Mouse (Mus musculus) stomach, embryonic 15.5 days (tissue): ENCODE results near the gene Zfyve28. TPM values are rescaled to one million over a fixed set of nuclear protein-coding genes. Genes with fewer than 3 reads are reported as not detected.
A peak's percentile ranks its signal among the peaks of the same experiment; 100 is the strongest.

Experiments used
- ATAC-seq: fragments of 200-750 bp; cut with Nextera tagmentation; 2 replicates; pipeline ENCODE4 v1.8.0; 2017; ENCODE audit warnings: low read depth, moderate number of reproducible peaks, moderate TSS enrichment; ENCODE audit not compliant: insufficient read depth, low FRiP score
- H3K27ac ChIP-seq: fragments of 300-500 bp; sonication (generic); 2 replicates; pipeline ENCODE4 v1.5.1; 2015; ENCODE audit warnings: mild to moderate bottlenecking, inconsistent platforms
- H3K27me3 ChIP-seq: fragments of 300-500 bp; sonication (generic); replicated peaks from 2 replicates; pipeline ENCODE4 v1.6.1; 2015; ENCODE audit warnings: inconsistent platforms
- H3K36me3 ChIP-seq: fragments of 300-500 bp; sonication (generic); 2 replicates; pipeline ENCODE4 v1.6.1; 2015; ENCODE audit warnings: inconsistent platforms
- H3K4me1 ChIP-seq: fragments of 300-500 bp; sonication (generic); 2 replicates; pipeline ENCODE4 v1.6.1; 2015; ENCODE audit warnings: inconsistent platforms
- H3K4me2 ChIP-seq: fragments of 300-500 bp; sonication (generic); 2 replicates; pipeline ENCODE4 v1.6.1; 2015; ENCODE audit warnings: mild to moderate bottlenecking, inconsistent platforms
- H3K4me3 ChIP-seq: fragments of 300-500 bp; sonication (generic); replicated peaks from 2 replicates; pipeline ENCODE4 v1.5.1; 2015; ENCODE audit warnings: inconsistent platforms
- H3K9ac ChIP-seq: fragments of 300-500 bp; sonication (generic); 2 replicates; pipeline ENCODE4 v1.6.1; 2015; ENCODE audit warnings: inconsistent platforms
- H3K9me3 ChIP-seq: fragments of 300-500 bp; sonication (generic); 2 replicates; pipeline ENCODE4 v1.6.1; 2016; ENCODE audit warnings: inconsistent platforms
- WGBS: fragments of 180-500 bp; shearing (Covaris S2); methylation state at CpG from one replicate; pipeline ENCODE4 v1.1.7; 2015; 5-methylcytosine and 5-hydroxymethylcytosine counted together
- polyA plus RNA-seq: library from polyadenylated mRNA; unstranded; fragments of >200 nt; fragmentation: Nextera tagmentation; extraction: Ambion mirVana; gene quantifications from 2 replicates; pipeline ENCODE4 v1.2.1, GENCODE M21; 2015

Zfyve28 gene
- polyA plus RNA-seq, 1 experiment from 2014 or later = 0.53 TPM

DNA sequence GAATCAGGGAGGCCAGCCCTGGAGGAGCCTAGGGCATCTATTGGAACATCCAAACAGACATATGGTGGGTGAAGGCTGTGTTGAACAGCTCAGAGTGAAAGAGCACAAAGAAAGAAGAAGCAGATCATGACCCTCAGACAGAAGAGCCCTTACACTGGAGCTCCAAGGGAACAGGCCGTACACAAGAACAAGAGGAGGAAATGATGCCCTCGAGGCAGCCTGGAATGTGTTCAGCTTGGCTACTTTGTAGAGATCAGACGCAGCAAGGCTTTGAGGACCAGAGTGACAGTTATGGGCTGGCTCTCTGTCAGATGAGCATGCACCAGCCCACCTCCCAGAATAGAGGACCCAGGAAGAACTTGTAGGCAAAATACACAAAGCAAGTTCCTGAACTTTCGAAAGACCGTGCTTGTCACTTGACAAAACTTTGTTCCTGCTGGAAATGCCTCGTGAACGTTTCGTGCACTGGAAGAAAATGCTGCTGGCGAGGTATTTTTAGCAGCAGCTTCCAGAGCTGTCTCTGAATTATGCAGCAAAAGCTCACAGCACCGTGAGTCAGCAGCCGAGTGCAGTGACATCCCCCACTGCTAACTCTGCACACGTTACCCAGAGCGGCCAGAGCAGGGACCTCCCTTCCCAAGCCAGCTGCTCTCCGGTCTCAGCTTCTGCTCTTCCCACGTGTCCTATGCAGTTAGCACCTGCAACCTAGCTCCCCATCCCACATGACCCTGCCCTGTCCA is 45.9 kb downstream of the Zfyve28 start:
- H3K9ac ChIP-seq = no peak overlapping the region
- ATAC-seq = peak; percentile 65
- no peaks in the 10 kb centered on the region for H3K36me3 ChIP-seq
- 16% methylated on average over 15 of the region's 15 CpGs for WGBS
- H3K27ac ChIP-seq = peak overlapping the region; percentile 11; the same call in 1 of the 2 replicates
- H3K4me1 ChIP-seq = peaks cover 10% of the 10 kb centered on the region; the same call in 1 of the 2 replicates
- H3K27me3 ChIP-seq = no peaks in the 10 kb centered on the region
- H3K4me2 ChIP-seq = no peak overlapping the region; the same call in 1 of the 2 replicates
- H3K4me3 ChIP-seq = no peak overlapping the region
- no peaks in the 10 kb centered on the region for H3K9me3 ChIP-seq

DNA sequence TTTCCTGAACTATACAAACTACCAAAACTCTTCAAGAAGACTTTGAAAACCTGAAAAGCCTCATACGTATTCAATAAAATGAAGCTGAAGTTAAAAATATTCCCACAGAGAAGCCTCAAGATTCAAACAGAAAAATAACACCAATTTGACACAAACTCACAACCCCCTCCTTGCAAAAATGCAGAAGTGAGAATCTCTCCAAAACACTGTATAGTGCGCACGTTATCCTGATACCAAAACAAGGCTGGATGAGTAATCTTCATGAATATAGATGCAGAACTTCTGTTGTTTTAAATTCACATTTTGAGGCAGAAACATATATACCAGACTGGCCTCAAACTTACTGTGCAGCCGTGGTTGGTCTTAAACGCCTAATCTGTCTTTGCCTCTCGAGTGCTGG is 49.8 kb downstream of the Zfyve28 start:
- H3K9ac ChIP-seq = no peak overlapping the region
- no peak overlapping the region for H3K4me2 ChIP-seq
- ATAC-seq = no peak
- no peak overlapping the region for H3K27ac ChIP-seq
- 86% methylated on average over 6 of the region's 6 CpGs for WGBS
- no peaks in the 10 kb centered on the region for H3K9me3 ChIP-seq
- H3K27me3 ChIP-seq = no peaks in the 10 kb centered on the region
- peaks cover 10% of the 10 kb centered on the region; the same call in 1 of the 2 replicates for H3K4me1 ChIP-seq
- H3K4me3 ChIP-seq = no peak overlapping the region
- no peaks in the 10 kb centered on the region for H3K36me3 ChIP-seq

DNA sequence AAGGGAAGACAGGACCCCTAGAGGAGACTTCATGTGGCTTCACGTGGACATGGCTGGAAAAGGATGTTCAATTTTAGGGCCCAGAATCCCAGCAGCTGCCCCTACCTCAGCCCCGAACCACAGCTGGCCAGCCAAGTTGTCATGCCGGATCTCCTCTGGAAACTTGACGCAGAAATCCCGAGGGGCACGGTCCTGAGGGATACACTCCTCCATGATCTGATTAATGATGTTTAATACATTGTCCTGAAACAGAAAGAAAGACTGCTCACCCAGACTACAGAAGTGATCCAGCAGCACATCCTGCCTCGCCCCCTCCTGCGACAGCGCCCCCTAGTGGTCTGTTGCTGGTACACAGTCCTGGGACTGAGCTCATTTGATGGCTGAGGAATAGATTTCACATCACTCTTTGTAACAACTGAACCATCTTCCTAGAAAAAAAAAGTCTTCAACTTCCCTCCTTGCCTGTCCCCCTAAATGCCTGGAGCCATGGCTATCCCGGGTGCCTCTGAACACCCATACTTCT is 52.3 kb downstream of the Zfyve28 start:
- no peak for ATAC-seq
- H3K36me3 ChIP-seq = no peaks in the 10 kb centered on the region
- no peak overlapping the region for H3K4me3 ChIP-seq
- H3K27me3 ChIP-seq = no peaks in the 10 kb centered on the region
- no peaks in the 10 kb centered on the region for H3K4me1 ChIP-seq
- no peak overlapping the region for H3K9ac ChIP-seq
- H3K9me3 ChIP-seq = no peaks in the 10 kb centered on the region
- H3K27ac ChIP-seq = no peak overlapping the region
- 51% methylated on average over 10 of the region's 10 CpGs for WGBS
- no peak overlapping the region for H3K4me2 ChIP-seq

DNA sequence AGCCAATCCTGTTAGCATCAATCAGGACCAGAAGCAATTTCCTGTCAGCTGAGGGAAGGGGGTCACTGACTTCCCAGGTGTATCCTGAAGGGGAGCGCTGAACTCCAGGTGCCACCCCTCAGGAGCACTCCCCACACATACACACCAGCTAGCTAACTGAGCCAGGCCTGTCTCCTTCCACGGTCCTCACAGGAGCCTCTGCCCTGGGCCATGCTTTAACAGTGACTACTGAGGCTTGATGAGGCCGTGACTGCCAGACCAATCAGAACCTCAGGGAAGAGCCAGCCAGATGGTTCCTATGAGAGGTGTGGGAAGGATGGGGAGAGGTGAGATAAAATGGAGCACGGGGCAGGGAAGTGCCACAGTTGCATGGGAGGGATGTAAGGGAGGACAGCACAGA is 53.2 kb downstream of the Zfyve28 start:
- no peak for ATAC-seq
- no peaks in the 10 kb centered on the region for H3K9me3 ChIP-seq
- no peak overlapping the region for H3K27ac ChIP-seq
- H3K4me1 ChIP-seq = no peaks in the 10 kb centered on the region
- H3K9ac ChIP-seq = no peak overlapping the region
- H3K4me3 ChIP-seq = no peak overlapping the region
- WGBS = 61% methylated on average over 4 of the region's 4 CpGs
- no peaks in the 10 kb centered on the region for H3K36me3 ChIP-seq
- H3K27me3 ChIP-seq = no peaks in the 10 kb centered on the region
- no peak overlapping the region for H3K4me2 ChIP-seq

GRCm38 (mm10) chr5:34233221-34233515 is 55.1 kb downstream of the Zfyve28 start:
- WGBS = 84% methylated on average over 6 of the region's 6 CpGs
- no peak overlapping the region for H3K9ac ChIP-seq
- no peaks in the 10 kb centered on the region for H3K27me3 ChIP-seq
- H3K36me3 ChIP-seq = no peaks in the 10 kb centered on the region
- H3K4me3 ChIP-seq = no peak overlapping the region
- no peaks in the 10 kb centered on the region for H3K4me1 ChIP-seq
- H3K27ac ChIP-seq = no peak overlapping the region
- ATAC-seq = no peak
- no peaks in the 10 kb centered on the region for H3K9me3 ChIP-seq
- H3K4me2 ChIP-seq = no peak overlapping the region

- Histone ChIP-seq H3K4me3 (no peak overlapping the region), H3K27ac (no peak overlapping the region), H3K4me2 (no peak overlapping the region), H3K36me3 (no peaks in the 10 kb centered on the region), H3K9ac (no peak overlapping the region), H3K27me3 (no peaks in the 10 kb centered on the region), H3K9me3 (no peaks in the 10 kb centered on the region), H3K4me1 (no peaks in the 10 kb centered on the region)
- WGBS = 67% methylated on average over 8 of the region's 8 CpGs
- ATAC-seq = no peak
Observed at GRCm38 (mm10) chr5:34232481-34233220, 55.6 kb downstream of the Zfyve28 start.

GRCm38 (mm10) chr5:34231901-34232300 is 56.3 kb downstream of the Zfyve28 start:
- Histone ChIP-seq H3K27me3 (no peaks in the 10 kb centered on the region), H3K9me3 (no peaks in the 10 kb centered on the region), H3K36me3 (no peaks in the 10 kb centered on the region), H3K9ac (no peak overlapping the region), H3K4me3 (no peak overlapping the region), H3K4me1 (no peaks in the 10 kb centered on the region), H3K4me2 (no peak overlapping the region), H3K27ac (no peak overlapping the region)
- ATAC-seq = no peak
- 77% methylated on average over 6 of the region's 6 CpGs for WGBS

DNA sequence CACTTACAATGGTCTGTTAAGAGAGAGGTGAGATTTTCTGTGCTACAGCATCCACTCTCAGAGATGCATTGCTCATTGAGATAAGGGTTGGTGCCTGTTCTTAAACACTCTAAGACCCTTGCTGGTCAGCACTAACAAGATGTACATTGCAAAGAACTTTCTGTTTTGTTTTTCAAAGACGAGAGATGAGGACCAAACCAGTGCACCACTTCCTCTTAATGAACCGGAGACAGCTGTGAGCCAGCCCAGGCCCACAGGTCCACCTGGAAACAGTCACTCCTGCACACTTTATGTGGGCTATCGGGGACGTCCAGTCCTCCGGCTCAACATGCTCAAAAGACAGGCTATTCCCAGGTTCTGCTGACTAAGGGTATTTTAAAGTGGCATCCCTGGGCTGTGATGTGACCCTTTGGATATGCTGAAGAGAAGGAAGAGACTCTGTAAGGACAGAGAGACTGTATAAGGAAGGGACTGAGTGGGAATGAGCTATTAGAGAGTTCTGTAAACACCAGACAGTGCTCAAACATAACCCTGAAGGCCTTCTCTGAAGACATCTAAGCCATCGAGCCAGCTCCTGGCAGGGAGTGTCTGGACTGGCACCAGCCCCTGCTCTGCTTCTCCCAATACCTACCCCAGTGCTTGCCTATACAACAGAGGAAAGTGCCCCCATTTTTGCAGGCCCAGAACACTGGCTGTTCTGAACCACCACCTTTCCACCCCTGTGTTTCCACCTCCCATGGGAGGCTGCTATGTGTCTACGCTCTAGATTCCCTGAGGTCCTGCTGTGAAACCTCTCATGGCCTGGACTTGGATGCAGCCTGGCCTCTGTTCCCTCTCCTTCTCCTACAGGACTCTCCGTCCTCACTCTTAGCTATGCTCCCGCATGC is 57.4 kb downstream of the Zfyve28 start:
- H3K36me3 ChIP-seq = no peaks in the 10 kb centered on the region
- no peak overlapping the region for H3K4me3 ChIP-seq
- no peak overlapping the region for H3K9ac ChIP-seq
- H3K27me3 ChIP-seq = no peaks in the 10 kb centered on the region
- H3K4me1 ChIP-seq = no peaks in the 10 kb centered on the region
- no peaks in the 10 kb centered on the region for H3K9me3 ChIP-seq
- H3K27ac ChIP-seq = no peak overlapping the region
- ATAC-seq = no peak
- WGBS = 64% methylated on average over 9 of the region's 9 CpGs
- no peak overlapping the region for H3K4me2 ChIP-seq

DNA sequence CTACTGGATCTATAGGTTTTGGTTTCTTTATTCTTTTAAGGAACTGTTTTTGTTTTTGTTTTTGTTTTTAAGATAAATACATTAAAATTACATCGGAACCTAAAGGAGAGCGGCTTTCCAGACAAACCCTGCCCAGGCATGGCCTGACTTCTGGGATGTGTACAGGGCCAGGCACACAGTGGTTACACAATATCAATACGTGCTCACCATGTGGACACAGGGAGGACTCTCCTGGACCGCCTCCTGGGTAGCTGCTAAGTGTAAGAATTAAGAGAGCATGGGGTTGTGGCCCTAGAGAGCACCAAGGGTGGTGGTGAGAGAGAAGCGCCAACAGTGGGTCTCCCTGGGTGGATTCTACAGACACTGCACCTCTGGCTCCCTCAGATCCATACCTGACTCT is 58.7 kb downstream of the Zfyve28 start:
- Histone ChIP-seq H3K36me3 (no peaks in the 10 kb centered on the region), H3K9ac (no peak overlapping the region), H3K4me2 (no peak overlapping the region), H3K9me3 (no peaks in the 10 kb centered on the region), H3K27ac (no peak overlapping the region), H3K4me1 (no peaks in the 10 kb centered on the region), H3K27me3 (no peaks in the 10 kb centered on the region), H3K4me3 (no peak overlapping the region)
- WGBS = 89% methylated on average over 5 of the region's 5 CpGs
- ATAC-seq = no peak

DNA sequence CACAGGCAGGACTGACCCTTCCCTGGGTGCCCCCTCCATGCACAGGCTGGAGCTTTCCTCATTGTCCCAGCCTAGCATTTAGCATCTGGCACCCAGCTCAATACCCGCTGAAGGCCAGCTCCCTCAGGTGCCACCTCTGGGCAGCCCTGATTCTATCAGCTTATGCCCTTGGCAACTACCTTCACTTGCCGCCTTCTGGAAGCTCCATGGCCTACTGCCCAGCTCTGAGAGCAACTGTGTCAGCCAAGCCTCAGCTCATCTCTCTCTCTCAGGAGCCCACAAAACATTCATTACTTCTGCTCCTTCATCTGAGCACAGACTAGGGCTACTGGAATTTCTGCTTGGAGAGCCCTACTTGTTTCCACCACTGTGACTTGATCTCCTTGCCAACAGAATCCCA is 62.7 kb downstream of the Zfyve28 start:
- WGBS = 92% methylated on average over 2 of the region's 2 CpGs
- no peaks in the 10 kb centered on the region for H3K9me3 ChIP-seq
- no peaks in the 10 kb centered on the region for H3K36me3 ChIP-seq
- no peaks in the 10 kb centered on the region for H3K27me3 ChIP-seq
- H3K27ac ChIP-seq = no peak overlapping the region
- no peak for ATAC-seq
- no peak overlapping the region for H3K9ac ChIP-seq
- no peak overlapping the region for H3K4me3 ChIP-seq
- no peaks in the 10 kb centered on the region for H3K4me1 ChIP-seq
- no peak overlapping the region for H3K4me2 ChIP-seq

GRCm38 (mm10) chr5:34224515-34224914 is 63.7 kb downstream of the Zfyve28 start:
- no peak overlapping the region for H3K4me2 ChIP-seq
- no peak overlapping the region for H3K9ac ChIP-seq
- ATAC-seq = no peak
- H3K27ac ChIP-seq = no peak overlapping the region
- H3K4me3 ChIP-seq = no peak overlapping the region
- no peaks in the 10 kb centered on the region for H3K9me3 ChIP-seq
- WGBS = 81% methylated on average over 5 of the region's 5 CpGs
- H3K36me3 ChIP-seq = no peaks in the 10 kb centered on the region
- H3K27me3 ChIP-seq = no peaks in the 10 kb centered on the region
- no peaks in the 10 kb centered on the region for H3K4me1 ChIP-seq

DNA sequence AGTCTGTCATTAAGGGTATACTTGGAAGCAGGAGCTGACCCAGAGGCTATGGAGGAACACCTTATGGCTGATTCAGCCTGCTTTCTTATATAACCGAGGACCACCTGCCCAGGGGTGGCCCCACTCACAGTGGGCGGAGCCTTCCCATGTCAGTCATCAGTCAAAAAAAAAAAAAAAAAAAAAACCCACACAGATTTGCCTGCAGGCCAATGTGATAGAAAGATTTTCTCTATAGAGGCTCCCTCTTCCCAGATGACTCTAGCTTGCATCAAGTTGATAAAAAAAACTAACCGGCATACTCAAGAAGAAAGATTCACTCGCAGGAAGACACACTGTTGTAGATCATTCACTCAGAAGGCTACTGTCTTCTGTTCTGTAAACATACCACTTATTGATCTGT is 68.2 kb downstream of the Zfyve28 start:
- Histone ChIP-seq H3K4me3 (no peak overlapping the region), H3K4me1 (no peaks in the 10 kb centered on the region; the same call in 1 of the 2 replicates), H3K9me3 (no peaks in the 10 kb centered on the region), H3K36me3 (no peaks in the 10 kb centered on the region), H3K4me2 (no peak overlapping the region), H3K27ac (no peak overlapping the region), H3K9ac (no peak overlapping the region), H3K27me3 (no peaks in the 10 kb centered on the region)
- no peak for ATAC-seq
- WGBS = 58% methylated on average over 4 of the region's 4 CpGs
